Mouse (Mus musculus) testis, adult 10 weeks (tissue): ENCODE measurements around the gene Slc7a15. TPM values are rescaled to one million over a fixed set of nuclear protein-coding genes. Genes with fewer than 3 reads are reported as not detected.

ENCODE experiments used
- polyA plus RNA-seq: library from polyadenylated mRNA; stranded (reverse); fragments of 350-450 nt; fragmentation: Illumina TruSeq; extraction: RNeasy Lipid Tissue Mini Kit (QIAGEN cat#74804); gene quantifications from one replicate; pipeline ENCODE4 v1.2.3, GENCODE M21; 2014; ENCODE audit warnings: low read depth, low replicate concordance

Gene Slc7a15
- 0.59 TPM for polyA plus RNA-seq

GRCm38 (mm10) chr12:8598966-8599365, at the start of gene Slc7a15:
Gene Slc7a15, minus strand, starts transcription at chr12:8599066.

GRCm38 (mm10) chr12:8499871-8500596, 98.8 kb downstream of the Slc7a15 start, which contains the start of gene Rhob:
Gene Rhob, minus strand, starts transcription at chr12:8500009.

Other genes starting within 250 kb of the Slc7a15 start
- 14.2 TPM for gene Rhob, start 99.1 kb downstream of the Slc7a15 start, polyA plus RNA-seq
- 129 TPM for gene Pum2, start 75.1 kb upstream of the Slc7a15 start, polyA plus RNA-seq
- 1.2 TPM for gene Sdc1, start 172.3 kb upstream of the Slc7a15 start, polyA plus RNA-seq